Mouse (Mus musculus) heart, postnatal 14 days (tissue): ENCODE measurements around the gene Smim11. TPM values are rescaled to one million over a fixed set of nuclear protein-coding genes. Genes with fewer than 3 reads are reported as not detected.

ENCODE experiments used
- DNase-seq, 2 experiments: peaks; one replicate each; pipeline ENCODE4 v3.0.0; 2021 to 2022
- intact Hi-C: fragments of 180-260 bp; cut with DNase I; formaldehyde crosslinking; loops from one replicate; pipeline ENCODE4 v1.15.1; 2025
- long read RNA-seq, 2 experiments: library from polyadenylated mRNA; stranded (forward); transcript quantifications; one replicate each; pipeline ENCODE4 v2.0.0; 2021
- total RNA-seq, 2 experiments: library from RNA; stranded (reverse); gene quantifications; 2 replicates each; pipeline ENCODE4 v1.2.3; 2021

Smim11 gene
- 10 to 100 TPM; 54.2 to 57.5 TPM for total RNA-seq
- long read RNA-seq, experiment 1, transcript Smim11-201 (4 exons, 517 nt): major isoform, 42 of 45 reads
- long read RNA-seq, experiment 1, partial matches to known transcripts: 1 of 45 reads
- long read RNA-seq, experiment 1, other reads (novel, unspliced or antisense): 2 of 45 reads
- long read RNA-seq, experiment 2, transcript Smim11-201 (4 exons, 517 nt): major isoform, 46 of 49 reads
- long read RNA-seq, experiment 2, partial matches to known transcripts: 2 of 49 reads
- long read RNA-seq, experiment 2, other reads (novel, unspliced or antisense): 1 of 49 reads

DNA sequence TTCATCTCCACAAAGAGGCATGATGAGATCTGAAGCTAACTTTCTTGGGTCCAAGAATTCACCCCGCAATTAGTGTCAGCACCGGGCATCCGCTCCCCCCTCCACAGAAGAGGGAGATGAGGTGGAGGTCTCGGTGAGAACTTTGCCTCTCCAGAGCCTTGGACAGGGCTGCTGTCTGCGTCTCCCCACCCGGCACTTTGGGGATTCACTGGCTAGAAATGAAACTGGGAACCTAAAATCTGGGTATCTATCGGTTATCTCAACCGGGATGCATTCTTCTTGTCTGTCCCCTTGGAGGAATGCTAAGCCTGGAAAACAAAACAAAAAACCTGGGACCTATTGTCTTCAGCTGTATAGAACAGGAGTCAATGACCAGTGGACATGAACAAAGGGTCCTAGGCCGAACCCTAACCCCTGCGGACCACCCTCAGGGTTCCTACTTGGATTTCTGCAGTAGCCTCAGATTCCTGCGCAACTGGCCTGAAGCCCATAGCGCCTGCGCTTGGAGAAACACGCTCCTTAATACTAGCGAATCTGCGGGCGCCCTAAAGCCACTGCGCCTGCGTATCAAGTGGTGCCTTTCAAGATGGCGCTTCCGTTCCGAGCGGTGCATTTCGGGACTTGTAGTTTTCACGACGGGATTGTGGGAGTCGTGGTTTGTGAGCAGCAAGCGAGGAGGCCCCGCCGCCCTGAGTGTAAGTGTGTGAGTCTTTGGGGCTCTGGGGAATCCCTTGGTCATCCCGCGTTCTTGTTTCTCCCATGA, at the start of gene Smim11:
Gene Smim11, plus strand, starts transcription at position 638 of the 763 bp plus-strand sequence.
- peak; percentile 91 to 95 for DNase-seq

DNA sequence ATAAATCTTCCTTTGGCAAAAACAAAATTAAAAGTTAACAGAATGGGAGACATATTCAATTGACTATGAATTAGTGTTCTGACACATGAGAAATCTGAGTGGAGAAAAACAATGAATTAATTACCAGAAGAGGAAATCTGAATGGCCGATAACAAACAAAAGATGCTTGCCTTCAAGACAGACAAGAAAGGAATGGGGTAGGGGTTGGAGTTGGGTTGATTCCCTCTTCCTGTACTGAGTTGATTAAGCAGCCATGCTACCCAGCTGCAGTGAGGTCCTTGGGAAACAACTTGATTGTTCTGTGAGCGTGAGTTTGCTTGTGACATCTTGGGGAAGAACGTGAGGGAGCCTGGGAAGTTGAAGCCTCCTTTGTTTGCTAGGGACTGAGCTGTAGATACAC, 46.8 kb upstream of the Smim11 start:
- DNase-seq: no peak
- intact Hi-C loops: no loop called here

More for the DNA sequence above, at the start of gene Smim11:
- intact Hi-C loops: loop anchor here (5.0 to 10.0 kb wide), 2 partner anchors 369 to 576 kb away; partner anchors contain the start of genes Cryzl1 and Itsn1

- DNase-seq: no peak
- intact Hi-C loops: no loop called here
Measured at GRCm38 (mm10) chr16:92267861-92268260, 33.2 kb upstream of the Smim11 start.

GRCm38 (mm10) chr16:92274516-92274915, 26.6 kb upstream of the Smim11 start:
- intact Hi-C loops: no loop called here
- DNase-seq: no peak

GRCm38 (mm10) chr16:92275526-92275925, 25.6 kb upstream of the Smim11 start:
- intact Hi-C loops: no loop called here
- no peak for DNase-seq

DNA sequence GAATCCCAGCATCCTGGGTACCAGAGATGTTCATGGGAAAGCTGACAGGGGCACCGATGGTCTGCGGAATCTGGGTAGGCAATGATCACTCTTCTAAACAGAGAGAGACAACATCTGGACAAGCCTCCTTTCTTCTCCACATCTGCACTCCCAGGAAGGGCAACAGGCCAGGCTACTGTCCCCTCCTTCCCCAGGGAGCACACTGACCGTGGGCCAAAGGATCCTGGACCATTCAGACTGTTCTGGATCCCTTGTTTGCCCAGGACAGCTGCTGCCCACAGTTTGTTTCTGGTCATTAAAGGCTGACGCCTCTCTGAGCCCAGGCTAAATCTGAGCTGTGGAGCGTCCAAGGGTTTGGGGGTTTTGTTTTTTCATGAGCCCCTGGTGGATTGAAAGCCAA, 18.4 kb upstream of the Smim11 start:
- intact Hi-C loops: no loop called here
- peak in 1 of 2 experiments; percentile 34 for DNase-seq

DNA sequence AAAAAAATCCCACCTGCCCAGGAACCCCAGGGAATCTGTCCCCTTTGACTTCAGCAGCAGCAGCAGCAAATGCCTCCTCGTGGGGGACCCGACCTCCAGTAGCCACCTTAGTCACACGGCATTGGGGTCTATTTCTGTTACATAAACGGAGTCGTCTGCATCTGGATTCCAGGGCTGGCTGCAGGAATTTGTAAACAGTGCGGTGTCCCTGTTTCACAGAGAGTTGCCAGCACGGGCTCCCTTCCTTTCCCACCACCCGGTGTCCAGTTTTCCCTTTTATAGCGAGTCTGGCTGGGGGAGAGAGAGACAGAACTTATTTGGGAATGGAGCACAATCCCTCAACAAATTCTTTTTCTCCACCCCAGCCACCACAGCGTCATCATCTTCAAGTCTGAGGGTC, 16.0 kb upstream of the Smim11 start:
- DNase-seq: no peak
- intact Hi-C loops: loop anchor here (5.0 kb wide), 1 partner anchor 228 kb away; the partner anchor contains the start of genes Gm49711, Mrps6 and Slc5a3

DNA sequence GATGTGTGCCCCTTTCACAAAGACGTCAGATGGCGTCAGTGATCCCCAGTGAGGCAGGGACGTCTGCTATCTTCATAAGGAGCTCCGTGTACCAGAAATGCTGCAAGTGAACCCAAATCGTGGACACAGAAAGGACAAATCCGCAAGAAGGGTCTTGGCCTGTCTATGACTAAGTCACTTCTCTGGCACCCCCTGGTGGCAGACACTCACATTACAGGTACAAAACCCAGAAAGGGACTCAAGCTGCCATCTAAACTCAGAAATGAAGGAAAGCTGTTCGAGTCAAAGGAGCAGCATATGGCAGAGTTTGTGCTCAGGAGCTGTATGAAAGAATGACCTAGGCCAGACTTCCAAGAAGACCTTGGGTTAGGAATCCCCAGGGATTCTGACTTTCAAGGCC, 14.5 kb upstream of the Smim11 start:
- intact Hi-C loops: loop anchor here (1.0 to 5.0 kb wide), 2 partner anchors 229 to 350 kb away; partner anchors contain the start of genes Gm49711, Mrps6 and Slc5a3
- peak; percentile 85 to 93 for DNase-seq

- intact Hi-C loops: loop anchor here (5.0 kb wide), 1 partner anchor 231 kb away; the partner anchor contains the start of genes Gm49711, Mrps6 and Slc5a3
- DNase-seq: peak; percentile 30 to 42
Measured at GRCm38 (mm10) chr16:92288778-92289177, 12.3 kb upstream of the Smim11 start.

GRCm38 (mm10) chr16:92290045-92290444, 11.0 kb upstream of the Smim11 start:
- intact Hi-C loops: no loop called here
- DNase-seq: no peak

DNA sequence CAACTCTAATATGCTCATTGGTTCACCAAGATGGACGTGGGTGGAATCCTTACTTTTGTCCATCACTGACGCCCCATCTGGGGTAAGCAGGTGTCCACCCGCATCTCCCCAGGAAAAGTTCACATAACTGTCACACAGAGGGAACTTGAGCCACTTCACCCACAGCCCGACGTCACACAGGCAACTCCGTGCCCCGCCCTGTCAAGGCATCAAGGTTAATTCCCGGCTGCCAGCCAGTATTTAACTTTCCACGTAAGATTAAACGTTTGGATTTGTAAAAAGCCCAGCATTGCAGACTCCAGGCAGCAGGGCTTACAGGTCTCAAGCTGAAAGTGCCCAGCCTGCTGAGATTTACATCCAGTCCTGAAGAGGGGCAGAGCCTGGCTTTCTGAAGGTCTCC, 9.0 kb upstream of the Smim11 start, which contains the start of gene Kcne2:
Gene Kcne2, plus strand, starts transcription at position 289 of the 400 bp plus-strand sequence.
- DNase-seq: no peak
- intact Hi-C loops: no loop called here

DNA sequence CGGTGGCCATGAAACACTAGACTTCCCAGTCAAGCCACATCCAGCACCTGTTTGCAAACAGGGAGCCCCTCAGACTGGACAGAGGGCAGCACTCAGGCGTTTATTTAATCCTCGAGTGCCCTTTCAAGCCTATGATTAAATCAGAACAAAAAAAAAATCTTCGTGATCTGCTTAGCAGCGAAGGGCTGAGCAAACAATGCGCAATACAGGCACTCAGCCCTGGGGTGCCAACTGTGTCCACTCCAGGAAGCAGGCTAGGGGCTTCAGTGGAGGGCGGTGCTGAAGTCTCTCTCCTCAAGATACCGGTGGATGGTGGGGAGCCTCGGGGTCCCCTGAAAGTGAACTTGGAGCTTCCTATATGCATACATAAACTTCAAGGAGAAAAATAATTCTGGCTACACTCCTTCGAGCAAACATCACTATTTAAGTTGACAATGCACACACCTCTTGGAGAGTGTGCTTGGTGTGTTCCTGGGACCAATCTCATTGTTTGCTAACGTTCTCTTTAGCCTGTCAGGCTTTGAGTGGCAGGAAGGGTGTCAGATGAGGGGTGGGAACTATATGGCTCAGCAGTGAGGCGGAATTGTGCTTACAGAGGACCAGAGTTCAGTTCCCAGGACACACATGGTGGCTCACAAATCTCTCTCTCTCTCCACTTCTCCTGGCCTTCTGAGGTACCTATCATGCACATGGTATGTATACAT, 6.7 kb upstream of the Smim11 start:
- no peak for DNase-seq
- intact Hi-C loops: no loop called here

GRCm38 (mm10) chr16:92295328-92295727, 5.8 kb upstream of the Smim11 start:
- DNase-seq: no peak
- intact Hi-C loops: no loop called here

GRCm38 (mm10) chr16:92301412-92301806, 323 bp downstream of the Smim11 start:
- intact Hi-C loops: loop anchor here (5.0 to 10.0 kb wide), 2 partner anchors 369 to 577 kb away; partner anchors contain the start of genes Cryzl1 and Itsn1
- DNase-seq: peak in 1 of 2 experiments; percentile 50

DNA sequence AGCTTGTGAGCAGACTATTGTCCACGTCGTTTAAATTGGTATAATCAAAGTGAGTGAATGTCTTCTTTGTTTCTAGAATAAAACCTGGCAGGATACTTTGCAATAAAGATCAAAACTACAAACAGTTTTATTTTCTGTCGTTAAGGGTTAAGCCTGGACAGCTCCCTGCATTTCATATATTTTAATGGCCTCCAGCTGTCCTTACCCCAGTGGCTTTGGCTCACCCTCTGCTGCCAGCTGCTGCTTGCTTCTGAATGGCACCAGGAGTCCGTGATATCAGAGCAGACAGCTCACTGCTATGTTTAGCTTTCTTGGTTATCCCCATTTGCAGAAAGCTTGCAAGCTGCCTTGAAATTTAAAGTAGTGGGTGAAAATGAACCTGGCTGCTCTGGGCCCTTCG, 903 bp downstream of the Smim11 start:
- peak in 1 of 2 experiments; percentile 38 for DNase-seq
- intact Hi-C loops: loop anchor here (5.0 to 10.0 kb wide), 2 partner anchors 370 to 577 kb away; partner anchors contain the start of genes Cryzl1 and Itsn1

- intact Hi-C loops: loop anchor here (5.0 to 10.0 kb wide), 2 partner anchors 370 to 578 kb away; partner anchors contain the start of genes Cryzl1 and Itsn1
Measured at GRCm38 (mm10) chr16:92302506-92302905, 1.4 kb downstream of the Smim11 start.

GRCm38 (mm10) chr16:92305519-92305918, 4.4 kb downstream of the Smim11 start:
- intact Hi-C loops: loop anchor here (10.0 kb wide), 1 partner anchor 581 kb away; the partner anchor contains the start of genes Cryzl1 and Itsn1
- no peak for DNase-seq

More at GRCm38 (mm10) chr16:92302506-92302905, 1.4 kb downstream of the Smim11 start:
- no peak for DNase-seq

DNA sequence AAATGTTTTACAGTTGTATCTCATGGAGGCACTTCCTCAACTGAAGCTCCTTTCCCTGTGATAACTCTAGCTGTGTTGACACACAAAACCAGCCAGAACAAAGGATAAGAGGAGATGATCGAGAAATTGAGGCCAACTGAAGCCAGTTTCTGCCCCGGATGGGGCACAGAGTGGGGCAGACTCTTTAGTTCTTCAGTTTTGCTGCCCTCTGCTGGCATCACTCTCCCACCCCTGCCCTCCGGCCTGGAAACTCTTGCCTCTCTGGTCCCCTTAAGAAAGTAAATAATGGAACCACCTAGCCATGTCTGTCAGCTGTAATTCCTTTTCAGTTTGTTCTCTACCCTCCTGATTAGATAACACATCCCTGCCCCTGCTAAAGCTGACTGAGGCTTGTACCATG, 6.9 kb downstream of the Smim11 start:
- intact Hi-C loops: loop anchor here (10.0 kb wide), 1 partner anchor 583 kb away; the partner anchor contains the start of genes Cryzl1 and Itsn1

DNA sequence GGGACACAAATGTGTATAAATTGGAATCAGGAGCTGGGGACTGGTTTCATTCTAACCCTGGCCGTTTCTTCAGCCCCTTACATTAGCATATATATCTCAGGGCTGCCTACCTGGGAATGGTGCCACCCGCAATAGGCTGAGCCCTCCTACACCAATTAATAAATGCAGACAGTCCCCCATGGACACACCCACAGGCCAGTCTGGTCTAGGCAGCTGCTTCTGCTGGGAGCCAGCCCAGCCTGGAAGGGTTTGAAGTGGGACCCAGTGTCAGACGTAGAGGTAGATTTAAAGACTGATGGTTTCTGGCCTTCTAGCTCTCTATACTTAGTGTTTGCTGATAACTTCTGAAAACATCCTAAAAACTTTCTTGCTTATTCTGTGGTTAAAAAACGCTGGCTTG, 8.0 kb downstream of the Smim11 start:
- intact Hi-C loops: loop anchor here (10.0 kb wide), 1 partner anchor 584 kb away; the partner anchor contains the start of genes Cryzl1 and Itsn1
- DNase-seq: no peak

More for the DNA sequence above, 6.9 kb downstream of the Smim11 start:
- DNase-seq: no peak
